Mouse (Mus musculus) adrenal gland, adult (tissue): ENCODE data around the gene Kif9.

ENCODE experiments used
- DNase-seq, 2 experiments: peaks; one replicate each; pipeline ENCODE4 v3.0.0; 2022 to 2023; ENCODE audit warnings: low spot score in 1 of 2; ENCODE audit not compliant: inconsistent age in 2 of 2

Gene Kif9

GRCm38 (mm10) chr9:110476124-110477091, at the start of gene Kif9, which contains the start of gene Klhl18:
TSS of gene Kif9 (plus strand) at chr9:110476958.
TSS of gene Klhl18 (minus strand) at chr9:110476694.
- peak; percentile 98 to 100 for DNase-seq

- DNase-seq, result no peak
Observed at GRCm38 (mm10) chr9:110431241-110431640, 45.5 kb upstream of the Kif9 start.

- no peak for DNase-seq
Observed at GRCm38 (mm10) chr9:110433045-110433444, 43.7 kb upstream of the Kif9 start.

GRCm38 (mm10) chr9:110436041-110436440, 40.7 kb upstream of the Kif9 start:
- DNase-seq, result no peak

GRCm38 (mm10) chr9:110440049-110440448, 36.7 kb upstream of the Kif9 start:
- no peak for DNase-seq

- DNase-seq, result no peak
Observed at GRCm38 (mm10) chr9:110440559-110440958, 36.2 kb upstream of the Kif9 start.

GRCm38 (mm10) chr9:110448356-110448755, 28.4 kb upstream of the Kif9 start:
- DNase-seq, result no peak

GRCm38 (mm10) chr9:110448857-110449617, 27.7 kb upstream of the Kif9 start:
- DNase-seq, result peak; percentile 66 to 89

GRCm38 (mm10) chr9:110452523-110452922, 24.2 kb upstream of the Kif9 start:
- DNase-seq, result no peak

GRCm38 (mm10) chr9:110457926-110458325, 18.8 kb upstream of the Kif9 start:
- no peak for DNase-seq

- DNase-seq, result no peak
Observed at GRCm38 (mm10) chr9:110459145-110459727, 17.5 kb upstream of the Kif9 start.

- no peak for DNase-seq
Observed at GRCm38 (mm10) chr9:110460884-110461815, 15.6 kb upstream of the Kif9 start.

- no peak for DNase-seq
Observed at GRCm38 (mm10) chr9:110462321-110462720, 14.4 kb upstream of the Kif9 start.

GRCm38 (mm10) chr9:110463983-110464591, 12.7 kb upstream of the Kif9 start:
- no peak for DNase-seq

- DNase-seq, result no peak
Observed at GRCm38 (mm10) chr9:110465336-110465735, 11.4 kb upstream of the Kif9 start.

GRCm38 (mm10) chr9:110466179-110466578, 10.6 kb upstream of the Kif9 start:
- no peak for DNase-seq

- peak in 1 of 2 experiments; percentile 8 for DNase-seq
Observed at GRCm38 (mm10) chr9:110477951-110478350, 1.2 kb downstream of the Kif9 start.

- DNase-seq, result no peak
Observed at GRCm38 (mm10) chr9:110478639-110479038, 1.9 kb downstream of the Kif9 start.

- no peak for DNase-seq
Observed at GRCm38 (mm10) chr9:110488841-110489240, 12.1 kb downstream of the Kif9 start.

GRCm38 (mm10) chr9:110490913-110491312, 14.2 kb downstream of the Kif9 start:
- DNase-seq, result no peak
